Comparison of ENCODE assay signal across 21 mouse cellular contexts in genomic region chr15:25910924-25911323, GRCm38 (mm10).
A peak's percentile ranks its signal among the peaks of the same experiment; 100 is the strongest.
DNase-seq lines count a peak whose midpoint lies in the region; ATAC-seq and TF ChIP-seq lines count a peak whose summit lies in the region.
"Had no signal": no experiment of that assay in that cellular context is flagged by ENCODE, and none has a peak within 500 bp of the region (broad histone marks: within the 10 kb centered on the region; RNA-seq: fewer than 3 reads in every experiment).

No protein-coding gene starts in this region.

- intact Hi-C loops in heart, postnatal 10 days (cut with DNase I), result no loop called here

- no peak overlapping the region for H3K4me2 ChIP-seq in heart, embryonic 14.5 days (ENCODE audit: low read length)
- H3K4me2 ChIP-seq: embryonic facial prominence, embryonic 12.5 days; forebrain, embryonic 15.5 days; liver, embryonic 15.5 days; neural tube, embryonic 15.5 days had no signal

- H3K9me3 ChIP-seq in heart, embryonic 14.5 days (ENCODE audit: control insufficient read depth, low read length), result no peaks in the 10 kb centered on the region
- H3K9me3 ChIP-seq: embryonic facial prominence, embryonic 12.5 days; forebrain, embryonic 15.5 days; limb, embryonic 10.5 days; liver, embryonic 15.5 days; midbrain, embryonic 12.5 days; neural tube, embryonic 15.5 days had no signal

- no peaks in the 10 kb centered on the region for H3K27me3 ChIP-seq in heart, embryonic 14.5 days (ENCODE audit: control insufficient read depth, insufficient read depth, low read length)
- H3K27me3 ChIP-seq in spleen, adult 2 months (ENCODE audit: control insufficient read depth, insufficient read depth, low read length), result no peaks in the 10 kb centered on the region
- H3K27me3 ChIP-seq: embryonic facial prominence, embryonic 12.5 days; forebrain, embryonic 15.5 days; liver, embryonic 15.5 days; midbrain, embryonic 12.5 days; neural tube, embryonic 15.5 days had no signal

- no peak for ATAC-seq in heart, embryonic 14.5 days (ENCODE audit: insufficient number of reproducible peaks, insufficient read depth, low FRiP score, low read depth)
- ATAC-seq: hindbrain, postnatal 0 days had no signal

- TF ChIP-seq CTCF in spleen, adult 2 months (IDR thresholded peaks at IDR 0.05; ENCODE audit: extremely low read depth, insufficient read depth, insufficient read length, insufficient replicate concordance), result no peak

- H3K27ac ChIP-seq in heart, embryonic 14.5 days (replicated peaks in 1 of 2; ENCODE audit: control insufficient read depth in 1 of 2, insufficient read depth in 1 of 2, low read depth in 2 of 2, low read length in 2 of 2), result peak overlapping the region; percentile 71 to 79
- H3K27ac ChIP-seq in spleen, adult 2 months (ENCODE audit: insufficient read depth, low read length), result peak overlapping the region; percentile 84
- peak overlapping the region; percentile 2; the same call in 1 of the 2 replicates for H3K27ac ChIP-seq in brown adipose tissue, adult 24 weeks (replicated peaks; ENCODE audit: low read depth, low read length)
- H3K27ac ChIP-seq: embryonic facial prominence, embryonic 12.5 days; forebrain, embryonic 15.5 days; kidney, postnatal 0 days; left cerebral cortex, adult 2 months; limb, embryonic 10.5 days; midbrain, embryonic 12.5 days; neural tube, embryonic 15.5 days had no signal

- H3K4me3 ChIP-seq in heart, embryonic 14.5 days (ENCODE audit: control insufficient read depth in 1 of 2, insufficient read depth in 1 of 2, low read depth in 1 of 2, low read length in 2 of 2), result no peak overlapping the region
- H3K4me3 ChIP-seq in spleen, adult 2 months (ENCODE audit: extremely low read depth, insufficient read depth, insufficient read length), result peak overlapping the region; percentile 0; the same call in 1 of the 2 replicates
- H3K4me3 ChIP-seq in brown adipose tissue, adult 24 weeks (ENCODE audit: insufficient read depth, low read depth, low read length), result no peak overlapping the region
- H3K4me3 ChIP-seq: embryonic facial prominence, embryonic 12.5 days; forebrain, embryonic 15.5 days; left cerebral cortex, adult 2 months; limb, embryonic 10.5 days; liver, embryonic 15.5 days; midbrain, embryonic 12.5 days; neural tube, embryonic 15.5 days had no signal

- H3K36me3 ChIP-seq in heart, embryonic 14.5 days (ENCODE audit: control insufficient read depth, insufficient read depth, low read length), result no peaks in the 10 kb centered on the region
- peaks cover 3% of the 10 kb centered on the region; the same call in 1 of the 2 replicates for H3K36me3 ChIP-seq in spleen, adult 2 months (ENCODE audit: control insufficient read depth, insufficient read depth, low read length)
- H3K36me3 ChIP-seq: embryonic facial prominence, embryonic 12.5 days; forebrain, embryonic 15.5 days; limb, embryonic 10.5 days; liver, embryonic 15.5 days; midbrain, embryonic 12.5 days; neural tube, embryonic 15.5 days had no signal

- TF ChIP-seq POLR2A in spleen, adult 2 months (IDR thresholded peaks at IDR 0.05; ENCODE audit: low read depth, low read length), result no peak

- H3K4me1 ChIP-seq in heart, embryonic 14.5 days (ENCODE audit: control insufficient read depth in 2 of 2, insufficient read depth in 2 of 2, low read length in 2 of 2), result peaks cover 25 to 51% of the 10 kb centered on the region in 2 experiments
- peaks cover 21% of the 10 kb centered on the region; the same call in 1 of the 2 replicates for H3K4me1 ChIP-seq in spleen, adult 2 months (ENCODE audit: control insufficient read depth, insufficient read depth, insufficient read length)
- peaks cover 6% of the 10 kb centered on the region; the same call in 1 of the 2 replicates for H3K4me1 ChIP-seq in brown adipose tissue, adult 24 weeks (ENCODE audit: control insufficient read depth, insufficient read depth, insufficient read length, low read length)
- H3K4me1 ChIP-seq: embryonic facial prominence, embryonic 12.5 days had no signal

- H3K9ac ChIP-seq in heart, embryonic 14.5 days (ENCODE audit: low read length), result no peak overlapping the region
- H3K9ac ChIP-seq: embryonic facial prominence, embryonic 12.5 days; forebrain, embryonic 15.5 days; liver, embryonic 15.5 days; midbrain, embryonic 12.5 days; neural tube, embryonic 15.5 days had no signal

- 41% methylated on average over 1 of the region's 1 CpGs for WGBS in heart, embryonic 14.5 days
- WGBS in spleen, adult 2 months, result 29% methylated on average over 1 of the region's 1 CpGs

- DNase-seq in heart, postnatal 10 days, result no peak
- no peak for DNase-seq in spleen, adult 2 months (ENCODE audit: low read depth in 1 of 2, low spot score in 2 of 2)
- no peak for DNase-seq in spleen, adult 18-20 months
- no peak for DNase-seq in cerebellum, adult 11 months
- no peak for DNase-seq in adipocyte (ENCODE audit: low spot score)
- DNase-seq: adrenal gland, adult 8-10 months; cerebellum, adult 2 months; kidney, adult 11 months; lung, postnatal 14 days; right cerebral cortex, postnatal 4 days had no signal

Comparison
In these comparisons a context has a peak if more than half of its experiments do, and no peak if none do; other contexts are left out.
1. H3K27ac ChIP-seq: peak in every context shown above with its lines; median percentile 84 in spleen, adult 2 months; 75 in heart, embryonic 14.5 days; 2 in brown adipose tissue, adult 24 weeks.